Mouse (Mus musculus) midbrain, embryonic 12.5 days (tissue): ENCODE data around the gene Ilvbl. TPM values are rescaled to one million over a fixed set of nuclear protein-coding genes. Genes with fewer than 3 reads are reported as not detected.

Experiments
- ATAC-seq: fragments of 200-750 bp; cut with Nextera tagmentation; 2 replicates; pipeline ENCODE4 v1.8.0; 2017; ENCODE audit warnings: low read depth, moderate TSS enrichment, moderate library complexity; ENCODE audit not compliant: low FRiP score
- H3K27ac ChIP-seq: fragments of 300-500 bp; sonication (generic); replicated peaks from 2 replicates; pipeline ENCODE4 v1.5.1; 2016; ENCODE audit warnings: mild to moderate bottlenecking
- H3K27me3 ChIP-seq: fragments of 300-500 bp; sonication (generic); 2 replicates; pipeline ENCODE4 v1.6.1; 2016; ENCODE audit warnings: mild to moderate bottlenecking
- H3K36me3 ChIP-seq: fragments of 300-500 bp; sonication (generic); 2 replicates; pipeline ENCODE4 v1.6.1; 2016
- H3K4me1 ChIP-seq: fragments of 300-500 bp; sonication (generic); 2 replicates; pipeline ENCODE4 v1.6.1; 2016
- H3K4me2 ChIP-seq: fragments of 300-500 bp; sonication (generic); replicated peaks from 2 replicates; pipeline ENCODE4 v1.6.1; 2016; ENCODE audit warnings: mild to moderate bottlenecking, moderate library complexity
- H3K4me3 ChIP-seq: fragments of 300-500 bp; sonication (generic); 2 replicates; pipeline ENCODE4 v1.5.1; 2016; ENCODE audit warnings: mild to moderate bottlenecking
- H3K9ac ChIP-seq: fragments of 300-500 bp; sonication (generic); replicated peaks from 2 replicates; pipeline ENCODE4 v1.6.1; 2016; ENCODE audit warnings: mild to moderate bottlenecking, moderate library complexity
- H3K9me3 ChIP-seq: fragments of 300-500 bp; sonication (generic); 2 replicates; pipeline ENCODE4 v1.6.1; 2016; ENCODE audit warnings: mild to moderate bottlenecking
- WGBS: fragments of 180-500 bp; shearing (Covaris S2); methylation state at CpG from one replicate; pipeline ENCODE4 v1.1.7; 2016; 5-methylcytosine and 5-hydroxymethylcytosine counted together
- polyA plus RNA-seq: library from polyadenylated mRNA; unstranded; fragments of >200 nt; fragmentation: Nextera tagmentation; extraction: Ambion mirVana; gene quantifications from 2 replicates; pipeline ENCODE4 v1.2.1, GENCODE M21; 2016

Gene Ilvbl
- polyA plus RNA-seq, 1 experiment from 2014 or later, result 43.6 TPM

GRCm38 (mm10) chr10:78576435-78577184, 2.5 kb downstream of the Ilvbl start:
- no peak overlapping the region for H3K9ac ChIP-seq
- H3K36me3 ChIP-seq, result peaks cover 39% of the 10 kb centered on the region; the same call in 1 of the 2 replicates
- no peak overlapping the region for H3K4me3 ChIP-seq
- ATAC-seq, result no peak
- no peaks in the 10 kb centered on the region for H3K27me3 ChIP-seq
- WGBS, result 93% methylated on average over 16 of the region's 16 CpGs
- H3K4me1 ChIP-seq, result peaks cover 7% of the 10 kb centered on the region; the same call in 1 of the 2 replicates
- H3K9me3 ChIP-seq, result no peaks in the 10 kb centered on the region
- H3K27ac ChIP-seq, result no peak overlapping the region
- H3K4me2 ChIP-seq, result no peak overlapping the region

- Histone ChIP-seq H3K4me1 (peaks cover 7% of the 10 kb centered on the region; the same call in 1 of the 2 replicates), H3K9ac (no peak overlapping the region), H3K4me3 (no peak overlapping the region), H3K4me2 (no peak overlapping the region), H3K27ac (no peak overlapping the region), H3K36me3 (peaks cover 44% of the 10 kb centered on the region; the same call in 1 of the 2 replicates), H3K27me3 (no peaks in the 10 kb centered on the region), H3K9me3 (no peaks in the 10 kb centered on the region)
- 71% methylated on average over 3 of the region's 3 CpGs for WGBS
- ATAC-seq, result no peak
These were observed 4.1 kb downstream of the Ilvbl start for GRCm38 (mm10) chr10:78578204-78578603.

GRCm38 (mm10) chr10:78581121-78581520, 7.0 kb downstream of the Ilvbl start:
- no peak for ATAC-seq
- 90% methylated on average over 7 of the region's 7 CpGs for WGBS
- Histone ChIP-seq H3K27ac (no peak overlapping the region), H3K9me3 (no peaks in the 10 kb centered on the region), H3K27me3 (no peaks in the 10 kb centered on the region), H3K36me3 (peaks cover 70% of the 10 kb centered on the region), H3K4me1 (no peaks in the 10 kb centered on the region), H3K4me3 (no peak overlapping the region), H3K9ac (no peak overlapping the region), H3K4me2 (no peak overlapping the region)

GRCm38 (mm10) chr10:78583347-78583746, 9.2 kb downstream of the Ilvbl start:
- Histone ChIP-seq H3K4me2 (no peak overlapping the region), H3K4me1 (no peaks in the 10 kb centered on the region), H3K9ac (no peak overlapping the region), H3K4me3 (no peak overlapping the region), H3K27ac (no peak overlapping the region), H3K27me3 (no peaks in the 10 kb centered on the region), H3K9me3 (no peaks in the 10 kb centered on the region), H3K36me3 (peaks cover 73% of the 10 kb centered on the region)
- 81% methylated on average over 9 of the region's 9 CpGs for WGBS
- ATAC-seq, result no peak

- no peak overlapping the region for H3K9ac ChIP-seq
- H3K4me1 ChIP-seq, result no peaks in the 10 kb centered on the region
- 83% methylated on average over 3 of the region's 3 CpGs for WGBS
- no peak overlapping the region for H3K4me3 ChIP-seq
- H3K9me3 ChIP-seq, result no peaks in the 10 kb centered on the region
- no peak overlapping the region for H3K4me2 ChIP-seq
- peaks cover 67% of the 10 kb centered on the region for H3K36me3 ChIP-seq
- no peak overlapping the region for H3K27ac ChIP-seq
- H3K27me3 ChIP-seq, result no peaks in the 10 kb centered on the region
- ATAC-seq, result no peak
These were observed 9.8 kb downstream of the Ilvbl start for GRCm38 (mm10) chr10:78583939-78584338.

- no peak overlapping the region for H3K9ac ChIP-seq
- no peak for ATAC-seq
- peaks cover 57% of the 10 kb centered on the region for H3K36me3 ChIP-seq
These were observed 10.8 kb downstream of the Ilvbl start for GRCm38 (mm10) chr10:78584996-78585395.

GRCm38 (mm10) chr10:78585606-78586005, 11.5 kb downstream of the Ilvbl start:
- H3K4me3 ChIP-seq, result no peak overlapping the region
- WGBS, result 92% methylated on average over 22 of the region's 22 CpGs
- H3K4me2 ChIP-seq, result no peak overlapping the region
- no peaks in the 10 kb centered on the region for H3K4me1 ChIP-seq
- H3K27ac ChIP-seq, result no peak overlapping the region
- peaks cover 52% of the 10 kb centered on the region for H3K36me3 ChIP-seq
- no peak overlapping the region for H3K9ac ChIP-seq
- ATAC-seq, result no peak
- H3K27me3 ChIP-seq, result no peaks in the 10 kb centered on the region
- H3K9me3 ChIP-seq, result no peaks in the 10 kb centered on the region

More at GRCm38 (mm10) chr10:78584996-78585395, 10.8 kb downstream of the Ilvbl start:
- Histone ChIP-seq H3K4me2 (no peak overlapping the region), H3K4me3 (no peak overlapping the region), H3K27ac (no peak overlapping the region), H3K4me1 (no peaks in the 10 kb centered on the region), H3K9me3 (no peaks in the 10 kb centered on the region), H3K27me3 (no peaks in the 10 kb centered on the region)
- 65% methylated on average over 1 of the region's 1 CpGs for WGBS

- WGBS, result 96% methylated on average over 13 of the region's 13 CpGs
- H3K4me3 ChIP-seq, result no peak overlapping the region
- ATAC-seq, result no peak
- no peak overlapping the region for H3K27ac ChIP-seq
- H3K9me3 ChIP-seq, result no peaks in the 10 kb centered on the region
- H3K27me3 ChIP-seq, result no peaks in the 10 kb centered on the region
- H3K9ac ChIP-seq, result no peak overlapping the region
- H3K36me3 ChIP-seq, result peaks cover 47% of the 10 kb centered on the region
- H3K4me1 ChIP-seq, result no peaks in the 10 kb centered on the region
- no peak overlapping the region for H3K4me2 ChIP-seq
These were observed 11.9 kb downstream of the Ilvbl start for GRCm38 (mm10) chr10:78586026-78586425.

- H3K4me3 ChIP-seq, result no peak overlapping the region
- H3K9ac ChIP-seq, result no peak overlapping the region
- no peak overlapping the region for H3K27ac ChIP-seq
- H3K27me3 ChIP-seq, result no peaks in the 10 kb centered on the region; the same call in 1 of the 2 replicates
- WGBS, result 94% methylated on average over 18 of the region's 18 CpGs
- ATAC-seq, result no peak
- H3K4me1 ChIP-seq, result 0 out of 2 replicates have a peak, but pooled peaks cover 10% of the 10 kb centered on the region
- H3K4me2 ChIP-seq, result no peak overlapping the region
- no peaks in the 10 kb centered on the region for H3K9me3 ChIP-seq
- H3K36me3 ChIP-seq, result peaks cover 26% of the 10 kb centered on the region
These were observed 15.1 kb downstream of the Ilvbl start for GRCm38 (mm10) chr10:78589291-78589690.

- H3K9ac ChIP-seq, result no peak overlapping the region
- ATAC-seq, result no peak
- no peak overlapping the region for H3K4me2 ChIP-seq
- H3K36me3 ChIP-seq, result peaks cover 22% of the 10 kb centered on the region
- WGBS, result 88% methylated on average over 8 of the region's 8 CpGs
- H3K27ac ChIP-seq, result no peak overlapping the region
- H3K4me1 ChIP-seq, result 0 out of 2 replicates have a peak, but pooled peaks cover 10% of the 10 kb centered on the region
- H3K9me3 ChIP-seq, result no peaks in the 10 kb centered on the region
- H3K4me3 ChIP-seq, result no peak overlapping the region
- no peaks in the 10 kb centered on the region; the same call in 1 of the 2 replicates for H3K27me3 ChIP-seq
These were observed 15.8 kb downstream of the Ilvbl start for GRCm38 (mm10) chr10:78589901-78590300.

- peaks cover 15% of the 10 kb centered on the region for H3K36me3 ChIP-seq
- H3K9me3 ChIP-seq, result no peaks in the 10 kb centered on the region
- H3K4me2 ChIP-seq, result peak overlapping the region; percentile 84
- H3K9ac ChIP-seq, result peak overlapping the region; percentile 68; the same call in 1 of the 2 replicates
- 0 out of 2 replicates have a peak, but pooled peaks cover 10% of the 10 kb centered on the region for H3K4me1 ChIP-seq
- 0 out of 2 replicates have a peak, but pooled peaks have one; percentile 10 for ATAC-seq
- H3K27me3 ChIP-seq, result no peaks in the 10 kb centered on the region; the same call in 1 of the 2 replicates
- peak overlapping the region; percentile 60 for H3K4me3 ChIP-seq
- no peak overlapping the region; the same call in 1 of the 2 replicates for H3K27ac ChIP-seq
- WGBS, result 54% methylated on average over 9 of the region's 9 CpGs
These were observed 16.6 kb downstream of the Ilvbl start for GRCm38 (mm10) chr10:78590744-78591143.
